Mouse (Mus musculus): Measurements from ENCODE around the gene Mcm3ap. TPM values are rescaled to one million over a fixed set of nuclear protein-coding genes. Genes with fewer than 3 reads are reported as not detected.

Gene Mcm3ap
- total RNA-seq (2022) = 10 to 100 TPM; 23.8 to 28.8 (median 25.4) TPM

DNA sequence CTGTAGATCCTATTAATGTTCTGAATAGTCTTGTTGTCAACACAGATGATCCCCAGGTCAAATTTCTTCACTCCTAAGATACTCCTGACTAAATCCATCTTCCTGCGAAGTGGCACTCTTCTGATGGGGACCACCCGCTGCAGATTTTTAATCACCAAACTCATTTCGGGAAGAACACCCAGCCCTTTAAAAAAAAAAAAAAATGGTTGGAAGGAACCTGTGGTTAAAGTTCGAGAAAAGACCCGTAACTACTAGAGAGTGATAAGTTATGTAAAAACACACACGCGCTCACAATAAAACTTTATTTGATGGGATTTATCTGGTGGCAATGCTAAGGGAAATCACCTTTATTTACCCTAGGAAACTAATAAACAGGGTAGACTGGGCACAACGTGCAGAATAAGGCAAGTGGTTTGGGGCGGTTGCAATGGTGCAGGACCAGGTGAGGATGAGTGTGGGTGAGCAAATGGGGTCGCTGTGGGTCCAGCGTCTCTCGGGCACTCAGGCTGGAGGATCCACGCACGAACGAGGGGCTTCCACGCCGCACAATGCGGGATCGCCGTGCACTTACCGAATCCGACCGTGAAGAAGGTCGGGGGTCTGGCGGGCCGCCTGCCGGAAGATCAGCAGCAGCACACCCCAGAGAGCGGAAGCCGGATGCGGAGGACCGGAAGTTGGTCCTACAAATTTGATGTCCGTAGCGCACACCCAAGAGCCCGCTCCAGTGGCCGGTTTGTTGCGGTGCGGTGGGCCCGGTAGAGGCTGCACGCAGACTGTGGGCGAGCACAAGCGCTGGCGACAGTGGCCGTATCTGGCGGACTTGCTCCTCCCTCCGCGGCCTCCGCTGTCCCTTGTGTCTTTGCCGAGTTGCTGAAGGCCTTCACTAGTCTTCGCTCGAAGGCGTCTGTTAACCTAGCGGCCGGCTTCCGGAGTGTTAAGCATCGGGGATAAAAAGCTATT, at the start of gene Mcm3ap, which contains the start of gene Ybey:
TSS of gene Mcm3ap (plus strand) at position 725 of the 960 bp plus-strand sequence.
TSS of gene Ybey (minus strand) at position 912 of the 960 bp plus-strand sequence.
- peak; percentile 87 for DNase-seq (ENCODE audit: low spot score)

DNA sequence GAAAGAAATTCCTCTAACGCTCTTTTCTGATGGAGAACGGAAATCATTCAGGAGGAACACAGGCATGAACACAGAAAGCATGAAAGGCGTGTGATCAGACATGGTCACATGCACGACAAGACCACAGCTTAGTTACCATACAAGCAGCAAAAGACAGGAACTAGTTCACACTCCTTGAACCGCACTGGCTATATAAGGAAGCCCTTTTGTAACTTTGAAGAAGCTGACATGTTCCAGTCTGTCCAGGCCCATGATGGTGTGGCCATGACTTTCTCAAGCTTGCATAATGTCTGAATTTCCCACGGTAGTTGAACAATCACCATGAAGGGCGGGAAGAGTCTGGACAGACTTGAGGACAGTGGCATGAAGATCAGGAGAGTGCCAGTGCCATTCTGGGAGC, 43.1 kb upstream of the Mcm3ap start:
- no peak for DNase-seq (ENCODE audit: low spot score)

DNA sequence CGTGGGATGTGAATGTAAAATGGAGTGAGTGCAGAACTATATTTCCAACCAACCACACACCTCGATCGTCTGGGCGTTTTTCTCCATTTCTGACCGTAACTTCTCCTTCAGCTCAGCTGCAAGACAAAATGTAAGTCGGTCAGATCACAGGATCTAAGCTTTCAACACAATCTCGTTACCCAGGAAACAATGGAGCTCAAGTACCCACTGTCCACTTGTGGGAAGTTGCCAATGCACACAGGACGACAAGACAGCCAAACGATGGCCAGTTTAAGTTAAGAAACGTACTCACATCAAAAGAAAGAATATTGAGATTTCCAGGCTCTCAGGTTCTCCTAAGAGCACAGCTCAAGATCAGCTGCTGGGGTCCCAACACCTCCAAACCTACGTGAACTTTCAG, 34.8 kb upstream of the Mcm3ap start:
- no peak for DNase-seq (ENCODE audit: low spot score)

DNA sequence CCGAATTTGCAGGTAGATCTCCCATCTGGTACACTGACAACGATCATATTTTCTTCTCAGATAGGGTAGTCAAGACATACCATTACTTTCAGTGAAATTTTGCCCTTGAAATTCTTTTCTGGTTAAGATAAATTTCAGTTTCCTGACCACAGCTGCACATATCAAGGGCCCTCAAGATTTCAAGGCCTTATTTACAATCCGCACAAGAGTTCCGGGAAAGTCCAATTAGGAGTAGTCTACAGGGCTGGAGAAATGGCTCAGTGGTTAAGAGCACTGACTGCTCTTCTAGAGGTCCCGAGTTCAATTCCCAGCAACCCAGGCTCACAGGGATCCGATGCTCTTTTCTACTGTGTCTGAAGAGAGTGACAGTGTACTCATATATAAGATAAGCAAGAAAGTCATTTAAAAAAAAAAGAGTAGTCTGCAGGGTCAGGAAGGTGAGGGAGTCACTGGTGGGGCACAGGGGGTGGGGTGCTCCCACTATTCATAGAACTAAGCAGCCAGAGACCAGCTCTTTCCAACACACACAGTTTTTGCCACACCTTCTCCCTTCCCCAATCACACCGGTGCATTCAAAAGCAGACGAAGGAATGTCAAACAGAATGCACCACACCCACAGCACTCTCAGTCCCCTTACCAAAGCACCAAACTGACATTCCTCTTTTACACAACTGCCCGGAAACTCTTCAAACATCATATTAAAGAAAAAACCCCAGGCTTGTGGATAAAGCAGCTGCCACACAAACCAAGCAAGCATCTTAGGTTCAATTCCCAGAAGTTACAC, 29.4 kb upstream of the Mcm3ap start:
- DNase-seq (ENCODE audit: low spot score) = no peak

DNA sequence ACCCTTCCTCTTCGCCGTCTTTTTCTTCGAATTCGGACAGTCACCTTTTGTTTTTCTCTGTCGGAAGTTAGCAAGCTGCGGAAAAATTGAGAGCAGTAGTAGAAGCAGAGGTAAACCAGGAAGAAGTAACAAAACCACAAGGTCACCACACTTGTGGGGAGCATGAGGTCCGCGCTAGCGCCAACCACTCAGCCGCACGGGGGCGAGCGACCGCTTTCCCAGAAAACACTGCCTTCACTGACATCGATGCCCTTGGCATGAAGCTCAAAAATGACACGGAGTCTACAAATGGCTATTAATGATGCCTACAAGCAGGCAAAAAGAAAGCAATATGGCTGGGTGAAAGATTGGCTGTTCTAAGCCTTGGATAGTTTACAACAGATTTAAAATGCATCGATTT, 28.4 kb upstream of the Mcm3ap start, which contains the start of gene AC141477.1:
TSS of gene AC141477.1 (minus strand) at position 164 of the 400 bp plus-strand sequence.
- DNase-seq (ENCODE audit: low spot score) = no peak

DNA sequence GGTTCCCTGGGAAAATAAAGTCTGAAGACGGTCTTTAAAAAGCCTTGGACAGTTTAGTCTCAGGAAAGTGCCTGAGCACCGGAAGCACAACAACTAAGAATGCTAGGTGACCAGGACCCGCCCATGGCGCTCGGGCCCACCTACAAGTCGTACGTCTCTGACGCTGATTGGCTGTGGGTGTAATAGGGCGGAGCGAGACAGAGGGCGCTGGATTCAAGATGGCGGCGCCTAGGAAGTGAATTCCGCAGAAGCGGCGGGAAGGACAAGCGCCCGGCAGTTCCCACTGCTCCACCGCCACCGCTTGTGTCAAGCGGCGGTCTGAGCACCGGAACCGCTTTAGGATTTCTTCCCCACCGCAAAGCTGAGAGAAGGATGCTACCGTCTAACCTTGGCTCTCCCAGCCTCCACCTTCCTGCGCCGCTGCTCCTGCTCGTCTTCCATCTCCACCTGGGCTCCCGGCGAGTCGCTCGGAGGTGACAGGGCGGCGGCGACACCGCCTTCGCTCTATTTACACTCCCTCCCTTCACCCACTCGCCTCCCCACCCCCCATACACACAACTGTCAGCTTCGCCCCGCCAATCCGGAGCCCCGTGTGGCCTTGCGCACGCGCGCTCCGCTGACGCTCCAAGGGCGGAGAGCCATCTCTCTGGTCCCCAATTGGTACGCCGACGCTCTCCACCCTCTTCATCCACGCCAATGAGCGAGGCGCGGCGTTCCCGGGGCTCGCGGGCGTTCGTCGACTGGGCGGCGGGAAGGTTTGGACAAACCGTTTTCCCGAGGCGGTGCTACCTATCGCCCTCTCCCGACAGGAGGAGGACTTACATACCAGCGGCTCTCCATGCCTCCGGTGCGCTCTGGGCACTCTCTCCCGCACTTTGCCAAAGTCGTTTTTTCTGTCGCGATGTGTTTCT, 26.3 kb upstream of the Mcm3ap start, which contains the start of gene Pcnt:
TSS of gene Pcnt (minus strand) at position 609 of the 911 bp plus-strand sequence.
- DNase-seq (ENCODE audit: low spot score) = peak; percentile 95

DNA sequence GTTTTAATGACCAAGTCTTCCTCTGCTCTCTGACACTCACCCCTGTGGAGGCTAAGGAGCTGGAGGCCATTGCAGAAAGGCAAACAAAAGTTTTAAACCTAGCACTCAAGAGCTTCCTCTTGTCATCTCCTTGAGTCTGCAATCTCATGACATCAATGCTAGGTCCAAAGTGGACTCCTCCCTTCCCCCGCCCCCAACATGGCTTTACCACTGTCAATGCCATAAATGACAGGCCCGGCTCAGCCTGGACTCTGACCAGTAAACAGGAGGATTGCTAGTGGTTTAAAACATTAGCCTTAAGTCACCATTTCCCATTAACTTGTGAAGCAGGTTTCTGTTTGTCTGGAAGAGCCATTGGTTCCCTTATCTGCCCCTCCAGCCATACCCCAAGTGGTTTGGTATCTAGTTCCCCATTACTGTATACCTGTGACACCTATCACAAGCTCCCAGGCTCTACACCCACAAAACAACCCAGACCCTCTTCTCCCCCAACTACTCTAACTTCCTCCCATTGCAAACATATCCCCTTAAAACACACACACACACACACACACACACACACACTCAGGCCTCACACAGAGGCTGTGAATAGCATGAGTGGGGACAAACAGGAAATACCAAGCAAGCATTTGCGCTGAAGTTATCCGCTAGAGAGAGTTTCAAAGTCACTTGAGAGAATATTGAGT, 22.6 kb upstream of the Mcm3ap start:
- peak; percentile 18 for DNase-seq (ENCODE audit: low spot score)

DNA sequence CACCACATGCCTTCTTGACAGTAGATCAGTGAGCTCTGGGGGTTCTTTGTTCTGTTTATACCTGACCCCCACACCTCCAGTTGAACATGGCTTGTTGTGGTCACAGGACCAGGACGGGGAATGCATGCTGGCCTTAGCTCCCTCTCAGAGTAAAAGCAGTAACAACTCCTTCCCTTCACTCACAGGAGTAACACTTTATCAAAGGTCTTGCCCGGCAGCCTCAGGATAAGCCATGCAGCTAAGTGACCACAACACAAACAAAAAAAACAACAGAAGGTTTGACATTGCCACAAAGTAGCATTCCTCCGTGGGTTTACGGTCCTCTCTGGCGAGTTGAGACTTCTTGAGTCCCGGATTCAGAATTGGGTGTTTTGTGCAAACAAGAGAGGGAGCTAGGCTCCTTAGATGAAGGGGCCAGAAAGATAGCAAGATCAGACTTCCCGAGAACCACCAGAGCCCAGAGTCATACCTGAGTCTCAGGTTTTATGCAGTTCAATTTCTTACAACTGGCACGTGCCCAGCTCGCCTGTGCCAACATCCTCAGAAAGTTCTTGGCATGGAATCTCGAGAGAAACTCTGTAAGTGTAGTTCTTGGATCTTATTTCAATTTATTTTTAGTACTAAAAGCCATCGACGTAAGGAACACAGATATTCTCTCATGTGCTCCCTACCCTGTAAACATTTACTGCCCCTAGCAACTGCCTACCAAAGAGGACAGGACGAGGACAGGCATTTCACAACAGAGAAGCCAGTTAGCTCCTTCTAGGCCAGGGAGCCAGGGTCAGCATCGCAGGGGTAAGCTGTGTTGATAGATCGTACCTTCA, 21.1 kb upstream of the Mcm3ap start:
- DNase-seq (ENCODE audit: low spot score) = peak; percentile 45

DNA sequence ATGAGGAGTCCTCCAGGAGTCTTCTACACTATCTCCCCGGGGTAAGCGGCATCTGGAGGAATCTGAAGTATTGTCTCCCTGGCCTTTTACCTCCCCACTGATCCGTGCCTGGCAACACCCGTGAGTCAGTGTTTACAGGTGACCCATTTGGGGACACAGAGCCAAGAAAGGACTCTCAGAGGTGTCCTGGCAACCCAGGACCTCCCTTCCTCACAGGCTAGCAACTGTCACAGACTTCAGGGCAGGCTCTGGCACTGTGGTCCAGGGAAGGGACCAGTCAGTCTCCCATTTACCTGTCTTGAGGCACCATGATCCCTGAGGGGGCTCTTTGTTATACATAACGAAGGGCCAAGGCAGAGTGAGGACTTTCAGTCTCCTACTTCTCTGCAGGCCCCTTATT, 19.9 kb upstream of the Mcm3ap start, which contains the start of gene 2610028H24Rik:
TSS of gene 2610028H24Rik (plus strand) at position 231 of the 400 bp plus-strand sequence.
- no peak for DNase-seq (ENCODE audit: low spot score)

DNA sequence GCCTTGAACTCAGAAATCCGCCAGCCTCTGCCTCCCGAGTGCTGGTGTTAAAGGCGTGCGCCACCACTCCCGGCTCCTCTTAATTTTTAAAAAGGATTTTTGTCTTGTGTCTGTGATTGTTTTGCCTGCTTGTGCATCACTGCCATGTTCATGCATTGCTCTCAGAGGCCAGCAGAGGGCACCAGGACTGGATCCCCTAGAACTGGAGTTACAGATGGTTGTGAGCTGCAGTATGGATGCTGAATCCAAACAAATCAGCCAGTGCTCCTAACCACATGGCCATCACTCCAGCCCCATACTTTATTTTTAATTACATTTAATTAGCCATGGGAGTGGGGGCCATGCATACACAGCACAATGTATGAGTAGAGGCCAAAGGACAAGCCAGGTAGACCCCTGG, 13.4 kb upstream of the Mcm3ap start:
- DNase-seq (ENCODE audit: low spot score) = no peak

DNA sequence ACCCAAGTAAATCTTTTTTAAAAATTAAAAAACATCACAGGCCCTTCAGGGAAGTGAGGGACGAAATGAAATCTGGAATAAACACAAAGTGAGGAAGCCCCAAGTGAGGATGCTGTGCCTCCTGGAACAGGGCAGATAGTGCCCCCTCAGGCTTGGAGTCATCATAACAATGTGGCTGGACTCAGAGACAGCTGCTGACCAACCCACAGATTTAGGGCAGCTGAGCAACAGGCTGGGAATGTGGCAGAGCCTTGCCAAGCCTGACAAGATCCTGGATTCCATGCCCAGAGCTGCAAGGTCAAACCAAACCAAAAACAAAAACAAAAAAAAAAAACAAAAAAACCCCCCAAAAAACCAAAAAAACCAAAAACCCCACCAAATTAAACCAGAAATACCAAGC, 7.5 kb upstream of the Mcm3ap start:
- no peak for DNase-seq (ENCODE audit: low spot score)

DNA sequence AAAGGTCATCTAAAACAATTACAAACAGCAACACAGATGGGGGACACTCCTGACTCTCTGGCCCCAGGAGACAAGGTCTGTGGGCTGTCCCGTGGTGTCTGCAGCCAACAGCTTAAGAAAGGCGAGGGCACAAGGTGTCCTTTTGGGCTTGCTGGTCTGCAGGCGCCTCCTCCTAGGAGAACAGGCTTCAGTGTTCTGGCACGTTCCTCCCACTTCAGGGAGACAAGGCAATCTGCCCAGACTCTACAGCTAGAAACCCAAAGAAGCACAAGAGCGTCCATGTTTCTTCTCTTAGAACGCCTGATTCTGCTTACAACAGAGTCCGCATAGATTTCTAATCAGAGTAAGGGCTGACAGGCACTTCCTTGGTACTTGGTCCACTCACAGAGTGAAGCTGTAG, 6.4 kb upstream of the Mcm3ap start:
- no peak for DNase-seq (ENCODE audit: low spot score)

DNA sequence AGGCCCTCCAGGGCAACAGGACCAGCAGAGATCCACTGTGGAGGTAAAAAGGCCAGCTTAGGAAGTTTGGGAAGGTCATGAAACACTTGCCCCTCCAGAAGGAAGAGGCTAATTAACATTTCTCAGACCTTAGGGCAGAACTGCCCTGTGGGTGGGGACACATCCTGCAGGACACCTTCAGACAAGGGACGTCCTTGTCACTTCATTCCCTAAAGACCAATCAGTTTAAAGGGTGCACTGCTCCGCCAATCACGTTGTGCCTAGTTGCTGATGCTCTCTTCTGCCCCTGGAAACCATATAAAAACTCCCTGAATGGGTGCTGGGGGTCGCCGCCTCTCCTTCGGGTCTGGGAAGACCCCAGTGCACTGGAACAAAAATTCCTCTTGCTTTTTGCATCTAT, 6.0 kb upstream of the Mcm3ap start:
- DNase-seq (ENCODE audit: low spot score) = no peak

DNA sequence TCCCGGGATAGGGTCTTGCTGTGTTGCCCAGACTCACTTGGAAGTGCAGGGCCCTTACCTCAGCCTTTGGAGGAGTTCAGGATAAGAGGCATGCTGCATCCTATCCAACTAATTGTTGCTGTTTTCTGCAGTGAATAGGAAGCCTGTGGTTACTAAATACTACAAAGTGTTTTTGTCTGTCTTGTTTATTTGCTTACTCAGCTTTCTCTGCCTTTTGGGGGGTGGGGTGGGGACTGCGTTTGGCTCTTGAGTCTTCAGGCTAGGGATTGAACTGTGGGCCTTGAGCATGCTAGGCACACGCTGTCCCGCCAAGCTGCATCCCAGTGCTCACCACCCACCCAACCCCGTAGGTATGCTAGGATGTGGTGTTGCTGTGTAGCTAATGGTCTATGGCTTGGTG, 5.0 kb downstream of the Mcm3ap start:
- DNase-seq (ENCODE audit: low spot score) = no peak

DNA sequence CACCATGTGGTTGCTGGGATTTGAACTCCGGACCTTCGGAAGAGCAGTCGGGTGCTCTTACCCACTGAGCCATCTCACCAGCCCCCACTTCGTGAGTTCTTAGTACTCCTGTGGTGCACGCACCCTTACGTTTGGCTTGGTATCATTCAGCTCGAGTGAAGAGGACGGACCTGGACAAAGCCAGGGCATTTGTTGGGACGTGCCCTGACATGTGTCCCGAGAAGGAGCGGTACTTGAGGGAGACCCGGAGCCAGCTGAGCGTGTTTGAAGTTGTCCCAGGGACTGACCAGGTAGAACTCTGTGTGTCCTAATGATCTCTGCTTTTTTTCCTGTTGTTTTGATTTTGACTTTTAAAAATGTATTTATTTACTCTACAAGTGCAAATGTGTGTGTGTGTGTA, 12.1 kb downstream of the Mcm3ap start:
- no peak for DNase-seq (ENCODE audit: low spot score)

DNA sequence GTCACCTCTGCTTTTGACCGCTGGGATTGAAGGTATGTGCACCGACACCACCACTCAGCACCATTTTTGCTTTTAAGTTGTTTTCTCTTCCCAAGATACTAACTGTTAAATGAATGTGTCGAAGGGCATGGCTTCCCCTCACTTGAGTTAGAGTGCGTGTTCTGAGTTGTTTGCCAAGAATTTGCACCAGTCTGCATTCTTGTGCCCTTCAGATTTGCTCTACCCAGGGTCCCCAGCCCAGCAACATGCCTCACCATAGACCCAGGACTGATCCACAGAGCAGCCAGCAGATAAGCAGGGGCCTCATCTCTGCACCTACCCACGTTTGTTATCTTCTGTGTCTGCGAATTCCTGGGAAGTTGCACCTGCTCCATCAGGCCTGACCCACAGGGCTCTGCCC, 12.8 kb downstream of the Mcm3ap start:
- no peak for DNase-seq (ENCODE audit: low spot score)

DNA sequence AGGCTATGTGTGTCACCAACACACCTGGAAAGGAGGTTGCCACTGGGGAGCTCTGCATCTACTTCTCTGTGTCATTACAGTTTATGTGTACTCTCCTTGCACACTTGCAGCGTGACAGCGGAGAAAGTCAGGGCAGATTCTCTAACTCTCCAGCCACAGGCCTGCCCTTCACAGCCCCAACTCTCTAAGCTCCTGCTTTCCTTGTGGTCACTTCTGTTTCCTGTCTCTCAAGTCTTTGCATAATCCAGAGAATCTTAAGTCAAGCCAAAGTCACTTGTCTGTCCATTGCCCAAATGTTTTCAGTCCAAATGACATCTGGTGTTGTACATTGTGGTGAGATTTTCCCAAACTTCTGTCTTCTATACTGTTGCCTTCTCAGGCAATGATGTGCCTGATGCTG, 17.6 kb downstream of the Mcm3ap start:
- DNase-seq (ENCODE audit: low spot score) = no peak

DNA sequence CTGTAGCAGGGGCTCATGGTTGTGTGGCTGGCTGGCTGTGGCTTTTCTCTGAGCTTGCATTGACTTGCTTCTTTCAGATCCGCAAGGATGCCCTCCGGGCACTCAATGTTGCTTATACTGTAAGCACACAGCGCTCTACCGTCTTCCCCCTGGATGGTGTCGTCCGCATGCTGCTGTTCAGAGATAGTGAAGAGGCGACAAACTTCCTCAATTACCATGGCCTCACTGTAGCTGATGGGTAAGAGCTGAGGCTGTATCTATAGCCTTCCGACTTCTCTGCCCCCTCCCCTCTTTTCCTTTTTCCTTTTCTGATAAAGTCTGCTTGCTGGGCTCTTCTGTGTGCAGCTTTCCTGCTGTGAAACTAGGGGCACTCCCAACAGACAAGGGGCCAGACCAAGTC, 19.5 kb downstream of the Mcm3ap start:
- DNase-seq (ENCODE audit: low spot score) = no peak

DNA sequence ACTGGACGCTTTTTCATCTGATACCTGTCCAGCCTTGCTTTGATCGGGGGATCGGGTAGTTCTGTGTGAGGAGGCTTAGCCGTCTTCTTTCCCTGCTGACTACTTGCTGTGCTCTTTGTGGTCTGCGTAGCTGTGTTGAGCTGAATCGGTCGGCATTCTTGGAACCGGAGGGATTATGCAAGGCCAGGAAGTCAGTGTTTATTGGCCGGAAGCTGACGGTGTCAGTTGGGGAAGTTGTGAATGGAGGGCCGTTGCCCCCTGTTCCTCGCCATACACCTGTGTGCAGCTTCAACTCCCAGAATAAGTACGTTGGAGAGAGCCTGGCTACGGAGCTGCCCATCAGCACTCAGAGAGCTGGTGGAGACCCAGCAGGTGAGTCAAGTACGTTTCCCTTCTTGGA, 20.5 kb downstream of the Mcm3ap start:
- DNase-seq (ENCODE audit: low spot score) = no peak

DNA sequence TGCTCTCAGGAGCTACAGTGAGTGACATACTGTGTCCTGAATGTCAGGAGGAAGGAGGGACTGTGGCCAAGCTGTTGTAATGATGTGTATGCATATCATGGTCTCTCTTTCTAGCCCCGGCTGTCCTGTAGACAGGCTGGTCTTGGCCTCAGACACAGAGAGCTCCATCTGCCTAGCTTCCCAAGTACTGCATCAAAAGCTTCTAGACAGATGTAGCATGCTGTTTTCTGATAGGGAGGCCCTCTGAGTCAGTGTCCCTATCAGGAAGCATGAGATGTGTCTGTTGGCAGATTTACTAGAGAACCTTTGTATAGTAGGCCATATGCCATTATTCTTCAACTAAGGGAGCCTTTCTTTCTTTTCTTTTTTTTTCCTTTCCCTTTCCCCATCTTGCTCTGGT, 24.8 kb downstream of the Mcm3ap start:
- no peak for DNase-seq (ENCODE audit: low spot score)
